Mouse (Mus musculus) c-Kit-positive CD71-negative TER-119-negative erythroid progenitor cells, embryonic 14.5 days (primary cell): Measurements from ENCODE around the gene Eef1akmt3.
"Not testable (repeated sequence)": the region's sequence is repeated elsewhere in the genome, so short reads cannot be mapped to it uniquely, and the experiment has no call there.

ENCODE experiments used
- DNase-seq: peaks from one replicate; pipeline ENCODE4 v3.0.0-alpha.2; 2013; ENCODE audit warnings: low read depth

The Eef1akmt3 gene

DNA sequence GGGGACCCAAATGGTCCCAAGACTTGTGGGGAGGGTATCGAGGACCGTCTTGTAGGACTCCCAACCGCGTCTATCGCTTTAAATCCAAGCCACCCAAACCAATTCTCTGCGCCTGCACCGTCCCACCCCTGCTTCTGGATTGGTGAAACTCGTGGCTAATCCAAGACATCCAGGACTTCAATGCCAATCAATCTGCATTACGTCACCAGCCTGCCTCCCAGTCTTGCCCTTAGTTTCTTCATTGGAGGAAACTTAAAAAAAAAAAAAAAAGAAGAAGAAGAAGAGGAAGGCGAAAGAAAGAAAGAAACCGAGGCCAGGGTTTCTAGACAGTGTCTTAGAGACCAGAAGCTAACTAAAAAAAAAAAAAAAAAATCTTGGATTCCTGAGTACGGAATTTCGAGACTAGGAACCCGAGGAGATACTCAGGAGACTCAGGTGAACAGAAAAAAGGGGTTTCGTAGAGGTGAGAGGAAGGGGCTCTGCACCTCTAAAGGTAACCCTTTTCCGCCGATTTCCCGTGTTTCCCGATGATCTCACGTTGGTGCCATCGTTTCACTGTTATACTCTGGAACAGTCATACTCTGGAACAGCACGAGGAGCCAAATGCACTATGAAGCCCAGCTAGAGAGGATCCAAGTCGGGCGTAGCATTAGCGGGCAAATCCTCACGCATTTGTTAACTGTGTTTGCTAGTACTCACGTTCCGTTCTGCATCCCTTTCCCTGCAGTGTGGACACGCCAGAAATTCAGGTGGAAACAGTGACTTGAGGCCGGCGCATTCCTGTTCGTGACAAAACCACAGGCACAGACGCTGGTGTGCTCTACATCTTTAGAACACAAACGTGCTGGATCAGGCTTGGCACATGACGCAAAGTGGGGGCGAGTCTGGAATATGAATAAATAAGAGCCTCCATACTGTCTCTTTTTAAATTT is 29.1 kb upstream of the Eef1akmt3 start, which contains the start of gene Tspan31:
Tspan31 (minus strand) TSS at position 75 of the 932 bp plus-strand sequence.
- DNase-seq = peak; percentile 92

DNA sequence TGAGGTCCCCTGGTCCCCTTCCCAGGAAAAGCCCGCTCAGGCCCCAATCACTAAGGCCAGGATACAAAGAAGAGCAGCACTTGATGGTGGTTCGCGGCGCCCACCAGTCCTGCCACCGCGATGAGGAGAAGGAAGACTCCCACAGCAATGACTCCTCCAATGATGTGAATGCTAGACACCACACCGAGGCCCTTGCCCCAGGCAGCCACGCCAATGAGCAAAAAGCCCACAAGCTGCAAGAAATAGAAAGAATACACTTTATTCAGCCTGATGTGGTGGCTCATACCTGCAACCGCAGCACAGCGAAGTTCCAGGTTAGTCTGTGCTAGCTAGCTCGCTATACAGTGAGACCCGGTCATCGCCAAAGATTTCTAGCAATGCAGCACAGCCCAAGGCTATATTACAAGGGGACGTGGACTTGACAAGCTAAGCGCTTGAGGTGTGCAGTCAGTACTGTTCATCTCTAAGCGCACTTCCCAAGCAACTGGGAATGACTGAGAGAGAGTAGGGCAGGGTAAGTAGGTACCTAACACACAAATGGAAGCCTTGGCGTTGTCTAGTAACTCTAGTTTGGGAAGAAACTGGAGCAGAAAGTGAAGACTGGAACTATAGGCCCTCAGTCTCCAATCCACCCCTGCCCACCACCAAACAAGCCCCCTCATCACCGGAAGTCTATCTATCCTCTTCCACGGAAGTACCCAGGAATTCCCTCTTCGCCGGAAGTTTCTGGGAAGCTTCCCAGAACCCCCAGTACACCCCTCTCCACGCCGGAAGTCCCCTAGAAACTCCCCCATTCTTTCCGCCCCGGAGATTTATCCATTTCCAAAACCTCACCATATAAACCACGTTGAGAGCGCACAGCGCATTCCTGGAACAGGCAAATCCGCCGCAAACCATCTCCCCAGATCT is 28.2 kb upstream of the Eef1akmt3 start:
- no peak for DNase-seq

DNA sequence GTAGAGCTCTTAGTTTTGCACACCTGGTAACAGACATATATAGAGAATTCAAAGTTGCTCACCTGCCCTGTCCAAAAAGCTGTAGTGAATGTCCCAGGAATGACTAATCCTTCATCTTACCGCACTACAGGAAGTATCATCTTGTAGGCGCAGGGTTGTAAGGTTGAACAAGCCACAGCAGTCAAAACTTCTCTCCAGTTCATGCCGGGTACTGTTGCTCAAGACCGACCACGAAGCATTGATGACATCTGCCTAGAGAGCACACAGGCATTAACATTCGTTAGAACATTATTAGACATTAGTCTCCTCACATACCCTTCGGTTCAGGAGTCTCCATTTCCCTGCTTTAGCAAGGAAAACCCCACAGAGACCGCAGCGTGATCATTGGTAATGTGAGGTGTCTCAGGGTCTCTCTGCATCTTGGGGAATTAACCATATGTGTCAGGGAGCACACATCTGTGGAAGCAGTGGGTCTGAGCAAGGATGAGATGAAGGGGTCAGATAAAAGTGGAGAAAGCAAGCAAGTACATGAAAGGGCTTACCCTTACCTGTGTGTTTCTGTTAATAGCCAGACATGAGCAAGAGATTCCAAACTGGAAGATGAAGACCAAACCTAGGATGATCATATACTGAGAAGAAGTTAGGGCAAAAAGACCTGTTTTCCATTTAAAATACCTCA is 27.2 kb upstream of the Eef1akmt3 start:
- DNase-seq = no peak

DNA sequence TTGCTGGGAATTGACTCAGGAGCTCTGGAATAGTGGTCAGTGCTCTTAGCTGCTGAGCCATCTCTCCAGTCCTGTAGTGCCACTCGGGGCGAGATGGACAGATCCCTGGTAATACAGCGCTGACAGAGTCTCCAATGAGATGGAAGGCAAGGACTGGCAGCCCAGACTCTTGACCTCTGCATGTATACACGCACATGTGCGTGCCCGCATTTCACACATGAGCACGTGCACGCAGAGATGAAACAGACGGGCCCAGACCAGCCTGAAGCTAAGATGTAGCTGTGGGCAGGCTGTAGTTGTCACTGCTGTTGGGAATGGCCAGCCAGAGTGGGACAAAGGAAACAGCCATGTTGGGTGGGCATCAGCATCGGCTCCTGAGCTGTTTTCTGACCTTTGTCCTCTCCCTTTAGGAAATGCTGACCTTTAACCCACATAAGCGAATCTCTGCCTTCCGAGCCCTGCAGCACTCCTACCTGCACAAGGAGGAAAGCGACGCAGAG is 25.3 kb upstream of the Eef1akmt3 start:
- no peak for DNase-seq

DNA sequence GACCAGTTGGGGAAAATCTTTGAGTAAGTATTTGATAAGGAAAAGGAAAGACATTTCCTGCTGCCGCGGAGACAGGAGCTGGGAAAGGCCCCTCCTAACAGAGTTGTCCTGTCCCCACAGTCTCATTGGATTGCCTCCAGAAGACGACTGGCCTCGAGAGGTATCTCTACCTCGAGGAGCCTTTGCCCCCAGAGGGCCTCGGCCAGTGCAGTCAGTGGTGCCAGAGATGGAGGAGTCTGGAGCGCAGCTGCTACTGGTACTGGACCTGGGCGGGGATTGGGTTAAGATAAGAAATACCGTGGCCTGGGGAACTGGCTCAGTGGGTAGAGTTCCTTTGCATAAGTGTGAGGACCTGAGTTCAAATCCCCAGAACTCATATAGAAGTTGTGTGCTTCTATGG is 24.7 kb upstream of the Eef1akmt3 start:
- DNase-seq = no peak

DNA sequence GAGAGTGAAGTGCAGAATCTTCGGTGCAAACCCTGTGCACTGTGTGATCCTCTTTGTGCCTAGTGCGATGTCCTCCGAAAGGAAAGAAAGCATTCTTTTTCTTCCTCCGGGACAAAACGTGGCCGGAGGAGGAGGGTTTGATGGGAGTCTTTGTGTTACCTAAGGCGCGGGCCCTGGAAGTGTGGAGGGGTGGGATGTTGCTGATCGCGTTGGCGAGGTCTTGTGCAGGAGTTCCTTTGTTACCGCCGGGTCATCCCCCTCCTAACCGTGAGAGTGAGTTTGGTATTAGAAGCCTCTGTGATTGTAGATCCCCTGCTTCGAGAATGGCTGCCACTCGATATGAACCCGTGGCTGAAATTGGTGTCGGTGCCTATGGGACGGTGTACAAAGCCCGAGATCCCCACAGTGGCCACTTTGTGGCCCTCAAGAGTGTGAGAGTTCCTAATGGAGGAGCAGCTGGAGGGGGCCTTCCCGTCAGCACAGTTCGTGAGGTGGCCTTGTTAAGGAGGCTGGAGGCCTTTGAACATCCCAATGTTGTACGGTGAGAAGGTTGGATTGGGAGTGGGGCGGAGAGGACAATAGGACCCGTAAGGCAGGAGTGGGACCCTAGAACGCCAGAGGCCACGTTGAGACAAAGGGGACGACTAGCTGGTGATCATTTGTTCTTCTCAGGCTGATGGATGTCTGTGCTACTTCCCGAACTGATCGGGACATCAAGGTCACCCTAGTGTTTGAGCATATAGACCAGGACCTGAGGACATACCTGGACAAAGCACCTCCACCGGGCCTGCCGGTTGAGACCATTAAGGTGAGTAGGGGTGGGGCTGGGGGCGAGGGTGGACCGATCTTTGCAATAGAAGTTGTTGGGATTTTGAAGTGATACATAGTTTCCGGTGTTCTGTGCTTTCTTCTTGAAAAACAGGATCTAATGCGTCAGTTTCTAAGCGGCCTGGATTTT is 22.9 kb upstream of the Eef1akmt3 start:
- DNase-seq = no peak

DNA sequence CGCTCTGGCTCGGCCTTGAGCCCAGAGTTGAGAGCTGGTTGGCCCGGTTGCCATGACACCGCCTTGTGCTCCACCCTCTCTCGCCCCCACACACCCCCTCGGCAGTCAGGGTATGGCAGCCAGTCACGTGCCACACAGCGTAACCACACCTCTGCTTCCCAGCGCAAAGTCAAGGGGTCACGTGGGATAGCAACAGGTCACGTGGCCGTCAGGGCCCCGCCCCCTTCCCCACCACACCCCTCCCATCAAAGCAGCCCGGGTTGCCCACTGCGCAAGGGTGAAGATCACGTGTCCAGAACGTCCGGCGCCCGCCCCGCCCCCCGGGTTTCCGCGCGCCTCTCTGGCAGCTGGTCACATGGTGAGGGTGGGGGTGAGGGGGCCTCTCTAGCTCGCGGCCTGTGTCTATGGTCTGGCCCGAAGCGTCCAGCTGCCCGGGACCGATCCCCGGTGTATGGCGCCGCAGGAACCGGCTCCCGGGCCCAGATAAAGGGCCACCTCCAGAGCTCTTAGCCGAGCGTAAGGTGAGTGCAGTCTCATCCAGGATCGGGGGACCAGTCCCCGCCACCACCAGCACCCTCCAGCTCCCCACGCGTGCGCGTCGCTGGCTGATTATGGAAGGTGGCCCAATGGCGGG is 22.0 kb upstream of the Eef1akmt3 start, which contains the start of gene Cdk4:
Cdk4 (plus strand) TSS at position 296 of the 634 bp plus-strand sequence.
- DNase-seq = peak; percentile 96

DNA sequence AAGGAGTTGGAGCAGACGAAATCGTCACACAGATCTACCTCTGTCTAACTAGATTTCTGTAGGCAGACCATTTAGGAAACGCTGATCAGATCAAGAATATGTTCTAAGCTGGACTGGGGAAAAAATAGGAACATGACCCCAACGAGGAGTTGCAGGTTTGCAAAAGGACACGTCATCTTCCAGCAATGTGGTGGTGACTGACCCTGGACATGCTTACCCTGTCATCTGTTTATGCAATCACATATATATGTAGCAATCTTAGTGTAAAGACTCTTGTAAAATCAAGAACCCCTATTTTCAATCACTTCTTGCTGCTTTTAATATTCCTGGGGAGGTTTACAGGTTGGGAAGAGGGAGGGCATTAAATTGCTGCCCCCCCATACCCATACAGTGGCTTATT is 21.2 kb upstream of the Eef1akmt3 start:
- DNase-seq = no peak

DNA sequence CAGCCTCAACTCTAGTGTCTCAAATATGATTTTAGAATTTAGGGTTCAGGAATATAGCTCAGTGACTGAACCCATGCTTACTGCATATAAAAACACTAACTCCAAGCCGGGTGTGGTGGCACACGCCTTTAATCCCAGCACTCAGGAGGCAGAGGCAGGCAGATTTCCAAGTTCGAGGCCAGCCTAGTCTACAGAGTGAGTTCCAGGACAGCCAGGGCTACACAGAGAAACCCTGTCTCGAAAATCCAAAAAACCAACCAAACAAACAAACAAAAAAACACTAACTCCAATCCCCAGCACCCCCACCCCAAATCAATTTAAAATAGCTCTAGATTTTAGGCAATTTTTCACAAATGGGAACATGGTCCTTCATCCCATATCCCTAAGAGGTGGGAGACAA is 20.8 kb upstream of the Eef1akmt3 start:
- DNase-seq = not testable (repeated sequence)

DNA sequence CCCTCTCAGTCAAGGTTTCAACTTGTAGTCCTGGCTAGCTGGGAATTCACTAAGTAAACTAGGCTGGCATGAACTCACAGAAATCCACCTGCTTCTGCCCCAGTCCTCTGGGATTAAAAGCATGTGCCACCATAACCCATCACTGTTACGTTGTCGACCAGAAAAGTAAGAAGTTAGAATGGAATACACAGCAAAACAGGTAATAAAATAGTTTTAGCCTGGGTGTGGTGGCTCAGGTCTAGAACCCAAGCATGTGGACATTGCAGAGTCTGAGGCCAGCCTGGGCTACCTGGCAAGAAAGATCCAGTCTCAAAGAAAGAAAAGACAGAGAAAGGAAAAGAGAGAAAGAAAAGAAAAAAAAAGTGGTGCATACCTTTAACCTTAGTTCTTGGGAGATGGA is 20.2 kb upstream of the Eef1akmt3 start:
- no peak for DNase-seq

DNA sequence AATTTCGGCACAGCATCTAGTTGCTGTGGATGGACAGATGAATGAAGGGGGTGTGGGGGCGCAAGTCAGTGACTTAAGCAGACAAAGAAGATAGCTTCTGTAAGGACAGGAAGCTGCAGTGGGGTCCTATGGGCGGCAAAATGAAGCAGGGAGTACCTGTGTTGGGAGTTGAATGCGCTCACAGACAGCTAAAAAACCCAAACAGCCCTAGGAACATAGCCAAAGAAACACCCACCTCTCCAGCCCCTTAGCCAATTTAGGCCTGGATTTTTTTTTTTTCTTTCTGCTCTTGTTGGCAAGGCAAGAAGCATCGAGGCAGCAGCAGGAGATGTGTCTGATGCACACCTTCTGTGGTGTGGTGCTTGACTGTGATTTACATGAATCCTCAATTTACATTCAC is 19.8 kb upstream of the Eef1akmt3 start:
- no peak for DNase-seq

DNA sequence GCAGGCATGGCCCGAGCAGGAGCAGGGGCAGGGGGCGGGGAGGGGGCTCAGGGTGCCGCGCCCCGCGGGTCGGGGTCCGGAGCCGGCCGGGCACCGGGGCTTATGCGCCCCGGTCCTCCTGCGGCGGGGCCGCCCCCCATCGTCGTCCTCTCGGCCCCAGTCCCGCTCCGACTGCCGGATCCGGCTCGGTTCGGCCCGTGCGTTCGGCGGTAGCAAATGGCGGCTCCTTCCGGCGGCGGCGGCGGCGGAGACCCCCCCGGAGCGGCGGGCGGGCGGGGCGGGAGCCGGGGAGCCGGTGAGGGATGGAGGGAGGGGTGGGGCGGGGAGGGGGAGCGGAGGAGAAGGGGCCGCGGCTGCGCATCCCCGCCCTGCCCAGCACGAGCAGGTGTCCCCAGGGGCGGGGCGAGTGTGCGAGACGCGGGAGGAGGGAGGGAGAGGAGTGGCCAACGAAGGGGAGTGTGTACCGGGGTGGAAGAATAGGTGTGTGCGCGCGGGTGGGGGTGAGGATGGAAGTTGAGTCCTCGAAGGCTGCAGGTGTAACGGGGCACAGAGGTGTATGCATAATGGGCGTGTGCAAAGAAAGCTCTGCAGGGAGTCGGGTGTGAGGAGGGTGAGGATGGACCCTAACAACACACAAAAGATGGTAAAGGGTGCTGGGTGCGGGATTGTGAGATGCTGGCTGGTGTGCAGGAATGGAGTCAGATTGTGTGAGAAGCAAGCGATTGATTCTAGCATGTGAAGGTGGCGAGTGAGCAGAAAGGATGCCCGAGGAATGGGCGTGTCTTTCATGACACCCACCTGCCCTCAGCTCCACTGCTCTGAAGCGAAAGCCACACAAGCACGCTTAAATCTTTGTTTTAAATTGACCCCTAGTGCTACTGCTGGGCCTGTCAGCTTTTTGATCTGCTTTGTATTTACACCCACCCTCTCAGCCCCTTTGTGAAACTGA is 18.9 kb upstream of the Eef1akmt3 start, which contains the start of gene March9:
March9 (minus strand) TSS at position 217 of the 949 bp plus-strand sequence.
- no peak for DNase-seq

DNA sequence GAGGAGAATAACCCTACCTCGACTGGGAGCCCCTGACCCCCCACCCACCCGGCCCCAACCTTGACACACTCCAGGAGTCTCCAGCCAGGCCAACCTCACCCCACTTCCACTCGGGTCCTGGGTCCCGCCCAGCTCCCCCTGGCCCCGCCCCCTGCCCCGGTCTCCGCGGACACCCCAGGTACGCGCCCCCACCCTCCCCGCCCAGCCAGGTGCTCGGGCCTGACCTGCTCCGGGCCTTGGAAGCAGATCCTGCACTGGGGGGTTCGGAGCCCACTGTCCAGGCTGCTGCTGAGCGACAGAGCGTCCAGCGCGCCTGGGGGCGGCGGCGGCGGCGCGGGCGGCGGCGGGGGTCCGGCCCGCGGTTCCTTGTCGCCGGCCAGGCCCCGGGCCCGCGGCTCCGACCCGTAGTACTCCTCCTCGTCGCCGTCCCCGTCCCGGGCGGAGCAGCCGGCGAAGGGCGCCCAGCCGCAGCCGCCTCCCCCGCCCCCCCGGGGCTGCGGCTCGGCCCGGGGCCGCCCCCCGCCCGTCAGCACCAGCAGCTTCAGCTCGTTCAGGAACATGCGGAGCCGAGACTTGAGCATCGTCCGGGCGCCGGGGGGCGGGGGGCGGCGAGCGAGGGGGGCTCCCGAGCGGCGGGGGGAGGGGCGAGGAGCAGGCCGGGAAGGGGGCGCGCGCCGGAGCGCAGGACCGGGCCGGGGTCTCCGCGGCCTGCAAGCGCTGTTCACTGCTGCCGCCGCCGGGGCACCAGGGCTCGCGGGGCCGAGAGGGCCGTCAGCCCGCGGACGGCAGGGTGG is 18.1 kb upstream of the Eef1akmt3 start:
- no peak for DNase-seq

DNA sequence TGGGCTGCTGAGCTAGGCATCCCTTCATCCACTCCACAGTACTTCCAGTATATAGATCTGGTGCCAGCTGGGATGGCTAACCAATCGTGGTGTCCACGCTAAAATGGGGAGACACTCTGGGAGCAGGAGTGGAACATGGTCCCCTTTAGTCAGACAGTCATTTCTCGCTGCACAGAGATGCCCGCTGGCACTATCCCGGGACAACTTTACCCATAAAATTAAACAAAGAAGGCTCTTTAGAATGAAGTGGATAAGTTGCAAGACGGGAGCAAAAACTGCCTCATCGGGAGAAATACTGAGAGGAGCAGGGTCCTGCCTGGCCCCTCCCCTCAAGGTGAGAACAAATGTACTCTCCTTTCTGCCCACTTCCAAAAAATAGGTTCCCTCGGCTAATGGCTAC is 17.4 kb upstream of the Eef1akmt3 start:
- DNase-seq = no peak

DNA sequence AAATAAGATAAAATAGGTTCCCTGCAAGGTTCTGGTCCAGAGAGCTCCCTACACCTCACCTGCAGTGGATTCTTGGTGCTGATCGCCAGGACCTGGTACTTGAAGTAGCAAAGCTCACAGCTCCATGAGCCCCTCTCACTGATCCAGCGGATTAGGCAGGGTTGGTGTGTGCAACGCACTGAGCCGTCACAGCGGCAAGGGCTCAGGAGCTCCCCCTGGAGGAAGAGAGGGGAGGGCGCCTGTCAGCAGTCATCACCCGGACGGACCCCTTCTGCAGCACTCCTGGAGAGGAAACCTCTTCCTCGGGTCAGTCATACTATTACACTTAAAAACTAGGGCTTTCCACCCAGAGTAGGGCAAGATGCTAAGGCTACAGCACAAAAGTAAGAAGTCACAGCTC is 16.8 kb upstream of the Eef1akmt3 start:
- DNase-seq = peak; percentile 78

DNA sequence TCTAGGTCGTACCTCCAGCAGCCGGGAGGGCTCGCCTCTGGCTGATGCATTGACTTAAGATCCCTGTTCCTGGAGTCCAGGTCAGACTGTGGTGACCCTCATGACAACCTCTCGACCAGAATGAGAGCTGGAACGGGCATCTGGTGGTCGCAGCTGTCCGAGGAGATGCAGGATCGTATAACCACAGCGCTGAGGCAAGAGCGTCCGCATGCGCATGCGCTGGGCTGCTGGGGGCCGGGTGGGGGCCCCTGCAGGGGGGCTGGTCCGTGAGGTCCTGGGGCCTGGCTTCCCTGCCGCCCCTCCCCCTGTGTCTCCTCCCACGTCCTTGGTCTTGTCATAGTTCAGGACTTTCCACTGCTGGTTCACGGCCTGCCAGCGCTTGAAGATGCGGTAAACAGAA is 15.2 kb upstream of the Eef1akmt3 start:
- no peak for DNase-seq

DNA sequence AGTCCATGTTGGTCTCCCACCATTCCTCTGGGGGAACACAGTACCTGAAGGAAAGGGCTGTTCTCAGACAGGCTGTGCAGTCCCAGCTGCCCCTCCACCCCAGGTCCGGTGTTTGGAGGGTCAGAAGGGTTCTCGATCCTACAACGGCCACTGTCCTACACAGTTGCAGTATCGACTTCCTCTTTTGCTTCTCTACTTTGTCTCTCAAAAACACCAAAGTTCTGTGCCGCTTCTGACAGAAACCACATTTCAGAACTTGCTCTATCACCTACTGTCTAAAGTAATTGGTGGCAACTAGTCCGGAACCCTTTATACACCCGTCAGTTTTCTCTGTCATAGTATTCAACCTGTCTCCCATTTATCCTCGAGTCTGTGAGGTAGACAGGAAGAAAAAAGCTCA is 14.1 kb upstream of the Eef1akmt3 start:
- DNase-seq = no peak

DNA sequence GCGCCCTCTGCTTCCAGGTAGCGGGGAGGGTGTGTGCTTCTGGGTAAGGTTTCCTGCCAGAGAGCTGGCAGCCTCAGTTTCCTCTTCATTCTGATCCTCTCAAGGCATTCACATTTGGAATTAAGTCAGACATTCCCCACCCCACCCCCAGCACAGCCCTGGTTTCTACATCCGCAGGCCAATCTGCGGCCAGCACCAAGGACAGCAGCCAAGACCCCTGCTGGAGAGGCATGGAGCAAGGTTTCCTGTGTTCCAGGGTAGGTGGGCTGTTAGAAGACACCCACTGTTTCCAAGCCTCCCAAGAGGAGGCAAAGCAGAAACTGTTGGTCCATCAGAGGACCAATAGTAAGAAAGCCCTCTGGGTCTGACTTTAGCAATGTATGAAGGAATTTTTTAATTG is 13.3 kb upstream of the Eef1akmt3 start:
- no peak for DNase-seq
